Mouse (Mus musculus) Patski (cell line): ENCODE measurements at regions not wholly inside any gene's neighbourhood (a gene's known extent, or its start where the extent isn't known, plus 50 kb on each side); places are given as distances from the start of the nearest gene placed in this dataset.
A peak's percentile ranks its signal among the peaks of the same experiment; 100 is the strongest.

Source experiments
- ATAC-seq: fragments of 100-300 bp; one replicate; pipeline ENCODE4 v1.8.0; 2021
- CTCF ChIA-PET: fragments of 350-600 bp; sonication (Branson Sonifier 250); formaldehyde crosslinking; loops from one replicate; lab custom pipeline; 2022; ENCODE audit warnings: inconsistent platforms; lab: Charles Lee
- POLR2A ChIA-PET: fragments of 350-600 bp; sonication (Branson Sonifier 250); formaldehyde crosslinking; loops from one replicate; lab custom pipeline; 2022; ENCODE audit warnings: antibody characterized with exemption, inconsistent platforms; lab: Charles Lee
- DNase-seq: peaks from one replicate; pipeline ENCODE4 v3.0.0-alpha.2; 2011; ENCODE audit warnings: low read depth, low spot score
- H3K27me3 ChIP-seq: fragments of 371-371 bp; one replicate; pipeline ENCODE4 v1.5.1; 2021
- CTCF ChIP-seq: fragments of 100-300 bp; IDR thresholded peaks from one replicate; pipeline ENCODE4 v1.5.1; 2021
- in situ Hi-C: fragments of 300-500 bp; cut with MboI; formaldehyde crosslinking; loops from 3 replicates; pipeline ENCODE4 v1.11.1; 2018; ENCODE audit warnings: low pct_unique_long_range_greater_than_20kb, mixed read lengths

DNA sequence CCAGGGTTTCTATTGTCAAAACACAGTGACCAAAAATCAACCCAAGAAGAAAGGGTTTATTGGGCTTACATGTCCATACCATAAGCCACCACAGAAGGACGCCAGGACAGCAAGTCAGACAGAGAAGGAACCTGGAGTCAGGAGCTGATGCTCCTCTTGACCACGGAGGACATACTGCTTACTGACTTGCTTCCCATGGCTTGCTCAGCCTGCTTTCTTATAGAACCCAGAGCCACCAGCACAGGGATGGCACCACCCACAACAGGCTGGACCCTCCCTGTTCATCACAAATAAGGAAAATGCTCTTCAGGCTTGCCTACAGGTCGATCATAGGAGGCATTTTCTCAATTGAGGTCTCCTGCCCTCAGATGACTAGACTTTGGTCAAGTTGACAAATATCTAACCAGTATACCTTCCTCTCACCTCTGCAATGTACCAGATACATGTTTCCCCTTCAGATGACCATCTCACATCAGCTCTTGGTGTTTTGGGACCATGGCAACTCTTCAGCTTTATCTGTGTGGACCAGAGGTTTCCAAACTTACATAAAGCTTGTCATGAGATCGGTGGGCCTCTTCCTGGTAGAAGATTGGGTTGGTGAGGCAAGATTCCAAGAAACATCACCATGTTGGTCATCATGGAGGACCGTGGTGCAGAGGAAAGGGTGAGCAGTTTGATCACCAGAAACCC lies 61.2 kb upstream of the Ahctf1 start:
- DNase-seq (no peak), ATAC-seq (no peak)
- TF ChIP-seq CTCF = no peak
- in situ Hi-C loops = no loop called here
- CTCF ChIA-PET = no interaction called here
- H3K27me3 ChIP-seq = no peaks in the 10 kb centered on the region
- POLR2A ChIA-PET = no interaction called here

DNA sequence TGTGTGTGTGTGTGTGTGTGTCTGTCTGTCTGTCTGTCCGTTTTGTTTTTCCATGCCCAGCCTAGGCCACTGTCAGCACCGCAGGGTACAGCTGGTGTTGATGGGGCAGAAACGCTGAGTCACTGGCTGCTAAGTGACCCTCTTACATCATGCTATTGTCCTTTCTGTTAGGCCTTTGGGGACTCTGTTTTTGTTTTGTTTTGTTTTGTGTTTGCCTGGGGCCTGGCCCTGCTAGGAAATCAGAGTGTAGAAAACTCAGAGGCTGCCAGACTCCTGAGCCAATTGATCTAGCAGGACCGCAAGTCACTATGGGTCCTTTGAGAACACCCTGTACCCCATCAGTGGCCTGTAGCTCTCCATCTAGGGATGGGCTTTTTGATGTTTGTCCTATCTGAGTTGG lies 59.9 kb upstream of the Ahctf1 start:
- ChIA-PET CTCF (interaction anchor here (1.8 kb wide), 1 partner anchor 10 kb away, joined by 6 read pairs; no protein-coding TSS in a partner anchor), POLR2A (no interaction called here)
- in situ Hi-C loops = no loop called here
- TF ChIP-seq CTCF = no peak
- no peaks in the 10 kb centered on the region for H3K27me3 ChIP-seq
- no peak for ATAC-seq
- no peak for DNase-seq

DNA sequence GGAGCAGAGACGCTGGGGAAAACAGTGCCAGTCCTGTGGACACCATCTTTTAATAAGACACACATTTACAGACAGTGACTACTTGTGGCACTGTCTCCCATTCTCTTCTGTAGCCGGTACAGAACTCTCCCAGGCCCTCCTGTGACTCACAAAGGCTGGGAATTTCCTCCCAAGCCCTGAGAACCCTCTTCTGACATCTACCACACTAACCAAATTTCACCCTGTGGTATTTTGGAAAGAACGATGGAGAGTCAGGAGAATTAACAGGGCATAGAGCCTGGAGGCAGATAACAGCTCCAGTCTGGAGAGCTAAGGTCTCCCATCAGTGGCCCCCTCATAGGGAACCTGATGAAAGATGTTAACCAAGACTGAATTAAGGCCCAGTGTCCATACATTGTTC lies 59.5 kb upstream of the Ahctf1 start:
- TF ChIP-seq CTCF = no peak
- POLR2A ChIA-PET = interaction anchor here (0.6 kb wide), 1 partner anchor 247 kb away, joined by 3 read pairs; no protein-coding TSS in a partner anchor
- CTCF ChIA-PET = interaction anchor here (1.8 kb wide), 1 partner anchor 9 kb away, joined by 6 read pairs; no protein-coding TSS in a partner anchor
- no peaks in the 10 kb centered on the region for H3K27me3 ChIP-seq
- in situ Hi-C loops = no loop called here
- ATAC-seq (no peak), DNase-seq (no peak)

DNA sequence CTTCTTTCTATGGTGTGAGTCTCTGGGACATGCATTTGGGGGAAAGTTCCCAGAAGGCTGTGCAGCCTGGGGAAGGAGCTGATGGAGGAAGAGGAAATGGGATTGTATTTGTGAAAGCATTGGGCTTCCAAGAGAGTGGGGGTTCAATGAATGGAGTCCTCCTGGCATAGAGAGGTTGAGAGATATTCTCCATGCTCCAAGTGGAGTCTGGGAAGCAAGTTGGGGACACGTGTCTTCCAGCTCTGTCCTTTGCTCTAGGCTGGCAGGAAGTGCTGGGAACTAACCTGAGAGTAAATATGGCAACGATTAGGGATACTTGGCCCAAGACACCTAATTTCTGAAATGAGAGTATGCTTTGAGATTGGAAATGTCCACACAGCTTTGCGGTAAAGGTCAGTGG lies 58.3 kb upstream of the Ahctf1 start:
- in situ Hi-C loops = no loop called here
- ChIA-PET CTCF (interaction anchor here (1.2 kb wide), 1 partner anchor 14 kb away, joined by 4 read pairs; no protein-coding TSS in a partner anchor), POLR2A (no interaction called here)
- no peak for DNase-seq
- no peak for ATAC-seq
- TF ChIP-seq CTCF = no peak
- H3K27me3 ChIP-seq = no peaks in the 10 kb centered on the region

DNA sequence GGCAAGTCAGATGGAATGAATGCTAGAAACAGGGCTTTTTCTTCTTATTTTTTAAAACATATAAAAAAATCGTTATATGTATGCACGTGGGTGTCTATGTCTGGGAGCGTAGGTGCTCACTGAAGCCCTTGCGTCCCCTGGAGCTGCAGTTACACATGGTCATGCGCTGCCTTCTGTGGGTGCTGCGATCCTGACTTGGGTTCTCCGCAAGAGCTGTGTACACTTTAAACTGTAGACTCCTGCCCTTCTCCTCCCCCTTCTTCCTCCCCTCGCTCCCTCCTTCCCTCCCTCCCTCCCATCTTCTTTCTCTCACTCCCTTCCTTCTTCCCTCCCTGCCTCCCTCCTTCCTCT lies 56.0 kb upstream of the Ahctf1 start:
- ATAC-seq (no peak), DNase-seq (no peak)
- ChIA-PET POLR2A (no interaction called here), CTCF (interaction anchor here (0.8 to 1.7 kb wide), 3 partner anchors 137 to 320 kb away, joined by 3 to 11 read pairs (median 4); no protein-coding TSS in a partner anchor)
- no peaks in the 10 kb centered on the region for H3K27me3 ChIP-seq
- in situ Hi-C loops = loop anchor here (5.0 kb wide), 2 partner anchors 263 to 358 kb away; no protein-coding TSS in a partner anchor
- TF ChIP-seq CTCF = no peak

DNA sequence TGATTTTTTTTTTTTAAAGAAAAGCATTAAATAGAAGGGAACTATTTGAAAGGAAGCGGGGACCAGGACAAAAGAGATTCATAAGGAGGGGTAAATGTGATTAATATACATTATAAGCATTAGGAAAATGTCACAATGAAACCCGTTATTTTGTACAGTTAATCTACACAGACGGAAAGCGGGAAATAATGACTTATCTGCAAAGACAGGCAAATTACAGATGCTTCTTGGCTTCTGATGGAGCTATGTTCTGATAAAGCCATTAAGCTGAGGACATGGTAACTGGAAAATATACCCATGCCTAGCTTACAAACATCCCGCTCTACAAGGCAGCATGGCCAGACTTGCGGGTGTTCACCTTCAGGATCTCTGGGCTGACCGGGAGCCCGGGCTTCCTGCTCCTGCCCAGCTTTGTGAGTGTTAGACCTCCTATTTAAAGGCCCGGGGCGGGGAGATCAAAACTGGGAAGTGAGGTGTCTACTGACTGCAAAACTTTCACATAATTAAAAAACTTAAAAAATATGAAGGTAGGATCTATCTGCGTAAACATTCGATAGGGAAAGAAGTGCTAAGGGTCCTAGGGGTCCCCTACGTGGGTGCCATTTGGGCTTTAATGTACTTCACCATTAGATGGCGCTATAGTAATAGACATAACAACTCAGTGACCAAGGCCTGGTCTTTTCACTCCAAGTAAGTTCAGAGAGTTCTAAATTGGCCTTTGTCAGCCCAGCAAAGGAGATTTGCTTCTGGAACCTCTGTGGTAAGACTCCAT lies 55.5 kb upstream of the Ahctf1 start:
- peak; percentile 81 for TF ChIP-seq CTCF
- ATAC-seq (no peak), DNase-seq (no peak)
- no peaks in the 10 kb centered on the region for H3K27me3 ChIP-seq
- CTCF ChIA-PET = interaction anchor here (0.7 to 1.7 kb wide), 5 partner anchors 28 to 320 kb away, joined by 3 to 11 read pairs (median 3); no protein-coding TSS in a partner anchor
- in situ Hi-C loops = loop anchor here (5.0 kb wide), 2 partner anchors 263 to 358 kb away; no protein-coding TSS in a partner anchor
- POLR2A ChIA-PET = no interaction called here

DNA sequence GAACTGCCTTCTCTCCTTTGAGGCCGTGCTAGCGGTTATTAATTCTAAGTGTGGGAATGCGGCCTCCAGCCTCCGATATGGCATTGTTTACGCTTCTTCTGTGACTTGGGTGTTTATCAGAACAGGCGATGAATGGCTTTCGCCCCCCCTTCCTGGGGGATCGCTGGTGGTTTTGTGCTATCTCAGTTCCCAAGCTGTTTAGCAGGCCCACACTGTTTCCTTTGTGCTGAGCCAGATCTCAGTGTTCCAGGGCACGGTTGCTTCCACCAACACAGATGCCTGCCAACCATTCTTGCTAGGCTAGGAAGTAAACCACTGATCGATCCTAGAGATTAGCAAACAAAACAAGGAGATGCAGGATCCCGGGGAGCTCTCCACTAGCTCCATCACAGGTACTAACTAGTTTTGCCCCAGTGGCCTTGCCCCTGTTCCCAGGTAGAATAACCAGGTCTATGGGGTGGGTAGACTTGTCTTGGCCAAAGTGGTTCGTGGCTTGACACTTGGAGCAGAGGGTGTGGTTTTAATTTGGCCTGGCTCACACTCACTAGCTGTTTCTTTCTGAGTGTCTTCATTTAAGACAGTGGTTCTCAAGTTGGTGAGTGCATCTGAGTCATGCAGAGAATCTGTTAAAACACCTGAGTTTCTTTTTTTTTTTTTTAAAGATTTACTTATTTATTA lies 50.9 kb upstream of the Ahctf1 start:
- CTCF ChIA-PET = interaction anchor here (0.7 to 1.7 kb wide), 9 partner anchors 9 to 350 kb away, joined by 3 to 9 read pairs (median 4); no protein-coding TSS in a partner anchor
- ATAC-seq (no peak), DNase-seq (no peak)
- H3K27me3 ChIP-seq = no peaks in the 10 kb centered on the region
- POLR2A ChIA-PET = interaction anchor here (0.6 kb wide), 1 partner anchor 20 kb away, joined by 5 read pairs; no protein-coding TSS in a partner anchor
- no peak for TF ChIP-seq CTCF
- in situ Hi-C loops = no loop called here
